In the genomic region with DNA sequence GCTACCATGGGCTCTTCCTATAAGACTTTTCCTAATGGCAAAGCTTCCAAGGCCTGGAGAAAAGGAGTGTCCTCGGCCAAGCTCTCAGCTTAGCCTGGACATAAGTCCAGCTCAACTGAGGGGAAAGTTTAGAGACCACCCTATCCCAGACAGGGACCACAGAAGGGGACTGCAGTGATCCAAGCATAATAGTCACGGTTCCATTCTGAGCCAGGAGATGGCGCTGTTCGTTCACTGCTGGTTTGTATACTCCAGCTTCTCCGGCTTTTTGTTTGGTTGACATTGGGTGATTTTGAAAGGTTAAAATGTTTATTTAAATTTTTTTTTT, we compare ENCODE assay signal across 1 mouse cellular context.
TF ChIP-seq lines count a peak whose summit lies in the region.

No protein-coding gene starts in this region.

TF ChIP-seq in ES-E14, 5 proteins besides CTCF, POLR2A, EP300 and RAD21 (continued from another document):
- no peak for TF ChIP-seq HCFC1 (IDR thresholded peaks at IDR 0.05; ENCODE audit: borderline replicate concordance, insufficient read depth, low read length)
- TF ChIP-seq ZNF384 (IDR thresholded peaks at IDR 0.05; ENCODE audit: low read depth, low read length) = 0 out of 2 replicates have a peak, but pooled peaks have one; percentile 11
